Comparison of ENCODE assay signal across 8 mouse cellular contexts in the genomic region with DNA sequence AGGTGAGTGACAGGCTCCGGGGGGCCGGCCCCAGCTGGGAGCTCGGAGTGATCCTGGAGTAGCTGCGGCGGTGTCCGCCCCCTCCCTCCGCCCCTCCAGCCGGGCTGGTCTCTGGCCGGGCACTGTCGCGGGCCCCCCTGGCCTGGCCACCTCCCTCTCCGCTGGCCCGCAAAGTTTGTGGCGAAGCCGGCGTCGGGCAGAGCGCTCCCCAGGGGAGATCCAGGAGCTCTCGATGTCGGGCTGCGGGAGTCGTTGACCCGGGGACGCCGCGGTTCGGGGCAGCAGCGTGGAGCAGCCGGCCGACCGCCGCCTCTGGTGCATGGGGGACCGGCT. TPM values are rescaled to one million over a fixed set of nuclear protein-coding genes. Genes with fewer than 3 reads are reported as not detected.
DNase-seq lines count a peak whose midpoint lies in the region; ATAC-seq lines count a peak whose summit lies in the region.

Gene Ubtd1, plus strand, starts transcription at position 169 of the 333 bp plus-strand sequence.

- no peaks in the 10 kb centered on the region for H3K9me3 ChIP-seq in midbrain, embryonic 16.5 days (replicated peaks; ENCODE audit: control insufficient read depth, low read length, poor library complexity, severe bottlenecking)

- peak within 1 kb of the TSS; percentile 87 for H3K27ac ChIP-seq in midbrain, embryonic 16.5 days (ENCODE audit: low read length)

- WGBS in midbrain, embryonic 16.5 days, result 0% methylated on average over 29 of the region's 33 CpGs

- no peak for ATAC-seq in midbrain, embryonic 16.5 days

- 0 out of 2 replicates have a peak, but pooled peaks cover 2% of the 10 kb centered on the region for H3K36me3 ChIP-seq in midbrain, embryonic 16.5 days (ENCODE audit: control insufficient read depth, insufficient read depth, low read length)

- peak within 1 kb of the TSS; percentile 100 for H3K4me2 ChIP-seq in midbrain, embryonic 16.5 days (ENCODE audit: low read length)

- peaks cover 5% of the 10 kb centered on the region; the same call in 1 of the 2 replicates for H3K27me3 ChIP-seq in midbrain, embryonic 16.5 days (ENCODE audit: control insufficient read depth, insufficient read depth, low read depth, low read length)

- peaks cover 14% of the 10 kb centered on the region for H3K4me1 ChIP-seq in midbrain, embryonic 16.5 days (ENCODE audit: control insufficient read depth, insufficient read depth, low read length)

- DNase-seq in layer of hippocampus, adult 18-20 months (ENCODE audit: low spot score in 2 of 2), result no peak
- no peak for DNase-seq in layer of hippocampus, adult 9-10 months (ENCODE audit: low spot score)
- no peak for DNase-seq in adrenal gland, postnatal 36 days
- no peak for DNase-seq in heart, adult 8-10 months (ENCODE audit: low spot score)
- DNase-seq in layer of hippocampus, postnatal 25 days (ENCODE audit: extremely low spot score in 1 of 2, low spot score in 1 of 2), result no peak
- DNase-seq in embryo, embryonic 11 days, result no peak
- no peak for DNase-seq in urinary bladder, postnatal 4 days (ENCODE audit: low spot score in 2 of 2)

- H3K9ac ChIP-seq in midbrain, embryonic 16.5 days (ENCODE audit: low read depth, low read length), result peak within 1 kb of the TSS; percentile 83

- peak within 1 kb of the TSS; percentile 90 for H3K4me3 ChIP-seq in midbrain, embryonic 16.5 days (ENCODE audit: low read depth, low read length)

RNA-seq across cellular contexts. Expression of gene Ubtd1, which starts in this region (rescaled TPM):
- 10 to 100 TPM; 13.4 to 14.6 TPM for total RNA-seq in layer of hippocampus, adult 18-20 months (2021)
- 10 to 100 TPM; 17.1 to 17.5 TPM for total RNA-seq in adrenal gland, postnatal 36 days (2021)
- total RNA-seq in heart, adult 8-10 months (2022), result 10 to 100 TPM; 15.9 to 18.2 (median 16.5) TPM
- 10 to 100 TPM; 13.7 to 14.0 TPM for total RNA-seq in layer of hippocampus, postnatal 25 days (2021)
- polyA plus RNA-seq in midbrain, embryonic 16.5 days (2015; fragmentation: Nextera tagmentation; extraction: Ambion mirVana), result 9.1 and 10.1 TPM in 2 replicates
